Mouse (Mus musculus): ENCODE data around the gene Rad23a.

The Rad23a gene

GRCm38 (mm10) chr8:84840248-84840999, at the start of gene Rad23a:
TSS of gene Rad23a (minus strand) at chr8:84840665.
- DNase-seq (ENCODE audit: low read depth), result peak; percentile 98

GRCm38 (mm10) chr8:84889141-84889540, 48.7 kb upstream of the Rad23a start:
- DNase-seq (ENCODE audit: low read depth), result no peak

GRCm38 (mm10) chr8:84888280-84888679, 47.8 kb upstream of the Rad23a start:
- DNase-seq (ENCODE audit: low read depth), result no peak

- DNase-seq (ENCODE audit: low read depth), result no peak
These were observed 44.3 kb upstream of the Rad23a start for GRCm38 (mm10) chr8:84884728-84885127.

- no peak for DNase-seq (ENCODE audit: low read depth)
These were observed 38.5 kb upstream of the Rad23a start for GRCm38 (mm10) chr8:84878915-84879314.

GRCm38 (mm10) chr8:84877297-84878035, 37.0 kb upstream of the Rad23a start:
- DNase-seq (ENCODE audit: low read depth), result no peak

GRCm38 (mm10) chr8:84874339-84874738, 33.9 kb upstream of the Rad23a start:
- no peak for DNase-seq (ENCODE audit: low read depth)

GRCm38 (mm10) chr8:84873016-84873415, 32.6 kb upstream of the Rad23a start:
- peak; percentile 31 for DNase-seq (ENCODE audit: low read depth)

GRCm38 (mm10) chr8:84872309-84872965, 32.0 kb upstream of the Rad23a start:
- peak; percentile 62 for DNase-seq (ENCODE audit: low read depth)

- peak; percentile 92 for DNase-seq (ENCODE audit: low read depth)
These were observed 31.2 kb upstream of the Rad23a start, which contains the start of gene Syce2 for GRCm38 (mm10) chr8:84871376-84872308. TSS of gene Syce2 (plus strand) at chr8:84872111.

- DNase-seq (ENCODE audit: low read depth), result peak; percentile 96
These were observed 16.5 kb upstream of the Rad23a start, which contains the start of gene Farsa for GRCm38 (mm10) chr8:84856864-84857441. TSS of gene Farsa (plus strand) at chr8:84856989.

- no peak for DNase-seq (ENCODE audit: low read depth)
These were observed 16.0 kb upstream of the Rad23a start for GRCm38 (mm10) chr8:84856434-84856833.

- DNase-seq (ENCODE audit: low read depth), result no peak
These were observed 7.4 kb upstream of the Rad23a start for GRCm38 (mm10) chr8:84847684-84848435.

- DNase-seq (ENCODE audit: low read depth), result peak; percentile 99
These were observed 6.5 kb upstream of the Rad23a start, which contains the start of gene Calr for GRCm38 (mm10) chr8:84846722-84847572. TSS of gene Calr (minus strand) at chr8:84846934.

- DNase-seq (ENCODE audit: low read depth), result peak; percentile 77
These were observed 5.7 kb upstream of the Rad23a start for GRCm38 (mm10) chr8:84846094-84846721.

GRCm38 (mm10) chr8:84845355-84846093, 5.1 kb upstream of the Rad23a start:
- DNase-seq (ENCODE audit: low read depth), result peak; percentile 47

GRCm38 (mm10) chr8:84844397-84845070, 4.1 kb upstream of the Rad23a start:
- peak; percentile 46 for DNase-seq (ENCODE audit: low read depth)

- no peak for DNase-seq (ENCODE audit: low read depth)
These were observed 1.0 kb upstream of the Rad23a start for GRCm38 (mm10) chr8:84841514-84841913.

All from induced T-regulatory cell, adult 2 months (primary cell).